Mouse (Mus musculus) myocyte (in vitro differentiated cells): ENCODE measurements around the gene Zcchc7. TPM values are rescaled to one million over a fixed set of nuclear protein-coding genes. Genes with fewer than 3 reads are reported as not detected.

Source experiments
- H3K27me3 ChIP-seq: one replicate; pipeline ENCODE4 v1.6.1; 2011; ENCODE audit not compliant: control insufficient read depth, insufficient read depth, insufficient read length
- H3K36me3 ChIP-seq: one replicate; pipeline ENCODE4 v1.6.1; 2011; ENCODE audit not compliant: control insufficient read depth, insufficient read depth
- H3K4me2 ChIP-seq: one replicate; pipeline ENCODE4 v1.6.1; 2011; ENCODE audit warnings: low read depth, control low read depth
- H3K4me3 ChIP-seq: one replicate; pipeline ENCODE4 v1.5.1; 2011; ENCODE audit warnings: mild to moderate bottlenecking, control low read depth, moderate library complexity
- H3K79me2 ChIP-seq: one replicate; pipeline ENCODE4 v1.6.1; 2011; ENCODE audit not compliant: control insufficient read depth, insufficient read depth
- H3ac ChIP-seq: one replicate; pipeline ENCODE4 v1.6.1; 2011; ENCODE audit not compliant: control insufficient read depth, insufficient read length
- CEBPB ChIP-seq: IDR thresholded peaks from 2 replicates; pipeline ENCODE4 v1.6.1; 2011; ENCODE audit warnings: mild to moderate bottlenecking, moderate library complexity; ENCODE audit not compliant: poor library complexity, insufficient read depth, severe bottlenecking
- E2F4 ChIP-seq: IDR thresholded peaks from one replicate; pipeline ENCODE4 v1.6.1; 2011; ENCODE audit warnings: mild to moderate bottlenecking, control low read depth, moderate library complexity; ENCODE audit not compliant: insufficient read depth
- MAX ChIP-seq: IDR thresholded peaks from one replicate; pipeline ENCODE4 v1.6.1; 2011; ENCODE audit warnings: low read depth, mild to moderate bottlenecking, control low read depth
- MYOD1 ChIP-seq, 3 experiments: IDR thresholded peaks; one replicate each; pipeline ENCODE4 v1.6.1; 2011; ENCODE audit warnings: control low read depth in 2 of 3, low read depth in 2 of 3, mild to moderate bottlenecking in 2 of 3, moderate library complexity in 1 of 3; ENCODE audit not compliant: insufficient read length in 2 of 3, control insufficient read depth in 1 of 3
- MYOG ChIP-seq, 3 experiments: IDR thresholded peaks; one replicate each; pipeline ENCODE4 v1.6.1; 2011; ENCODE audit warnings: control low read depth in 2 of 3, low read depth in 2 of 3, mild to moderate bottlenecking in 2 of 3; ENCODE audit not compliant: insufficient read length in 2 of 3, control insufficient read depth in 1 of 3, insufficient read depth in 1 of 3
- POLR2A ChIP-seq: IDR thresholded peaks from one replicate; pipeline ENCODE4 v1.6.1; 2011; ENCODE audit warnings: low read depth, mild to moderate bottlenecking, control low read depth, moderate library complexity; ENCODE audit not compliant: insufficient read length
- POLR2AphosphoS2 ChIP-seq: IDR thresholded peaks from one replicate; pipeline ENCODE4 v1.6.1; 2011; ENCODE audit warnings: low read depth, control low read depth; ENCODE audit not compliant: insufficient read length
- REST ChIP-seq: IDR thresholded peaks from one replicate; pipeline ENCODE4 v1.6.1; 2011; ENCODE audit warnings: mild to moderate bottlenecking, control low read depth, moderate library complexity; ENCODE audit not compliant: insufficient read depth, insufficient read length
- SRF ChIP-seq: IDR thresholded peaks from one replicate; pipeline ENCODE4 v1.6.1; 2011; ENCODE audit warnings: low read depth; ENCODE audit not compliant: control insufficient read depth, insufficient read length
- TCF12 ChIP-seq: IDR thresholded peaks from one replicate; pipeline ENCODE4 v1.6.1; 2011; ENCODE audit warnings: mild to moderate bottlenecking, control low read depth; ENCODE audit not compliant: poor library complexity, insufficient read depth, severe bottlenecking
- TCF3 ChIP-seq: IDR thresholded peaks from one replicate; pipeline ENCODE4 v1.6.1; 2011; ENCODE audit warnings: low read depth, control low read depth; ENCODE audit not compliant: insufficient read length
- USF1 ChIP-seq: IDR thresholded peaks from one replicate; pipeline ENCODE4 v1.6.1; 2011; ENCODE audit warnings: low read depth, mild to moderate bottlenecking, control low read depth, moderate library complexity
- polyA plus RNA-seq: library from polyadenylated mRNA; unstranded; fragments of >200 nt; fragmentation: generic; extraction: Trizol; gene quantifications from one replicate; pipeline ENCODE4 v1.2.1, GENCODE M21; 2012; ENCODE audit warnings: missing spikeins

Gene Zcchc7
- polyA plus RNA-seq, 1 experiment: 6.9 TPM

GRCm38 (mm10) chr4:44872048-44872447 lies 116.4 kb downstream of the Zcchc7 start:
- H3K4me3 ChIP-seq: no peak overlapping the region
- no peaks in the 10 kb centered on the region for H3K79me2 ChIP-seq
- H3K4me2 ChIP-seq: no peak overlapping the region
- TF ChIP-seq TCF12 (no peak), POLR2A (no peak), E2F4 (no peak), MAX (no peak), USF1 (no peak), MYOD1 (IDR thresholded peaks at IDR 0.05; ENCODE audit: control insufficient read depth in 1 of 3, insufficient read length in 2 of 3, low read depth in 2 of 3) (no peak), CEBPB (no peak), POLR2AphosphoS2 (no peak), TCF3 (no peak), SRF (no peak)
- no peak overlapping the region for H3ac ChIP-seq
- peaks cover 3% of the 10 kb centered on the region for H3K36me3 ChIP-seq
- H3K27me3 ChIP-seq: no peaks in the 10 kb centered on the region

DNA sequence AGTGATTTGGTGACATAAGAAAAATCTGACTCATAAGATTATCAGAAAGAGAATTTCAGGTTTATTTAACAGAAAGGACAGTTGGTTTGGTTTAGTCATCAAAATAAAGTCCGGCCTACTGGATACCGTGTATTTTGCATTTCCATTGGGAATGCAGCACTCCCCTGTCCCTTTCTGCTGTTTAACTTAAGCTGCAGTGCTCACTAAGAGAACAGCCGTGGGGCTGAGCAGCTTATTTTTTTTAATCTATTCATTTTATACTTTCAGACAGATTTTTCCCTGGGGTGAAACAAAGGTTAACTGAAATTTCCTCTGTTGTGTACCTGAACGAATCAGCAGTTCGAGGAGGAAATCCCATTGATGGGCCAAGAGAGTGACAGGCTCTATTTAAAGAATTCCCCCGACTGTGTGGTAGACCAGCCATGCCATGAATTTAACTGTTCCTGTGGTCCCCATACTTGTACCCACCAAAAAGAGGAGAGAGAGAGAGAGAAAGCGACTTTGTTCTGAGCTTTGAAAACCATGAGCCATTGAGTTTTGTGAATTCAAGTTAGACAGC lies 124.5 kb downstream of the Zcchc7 start:
- Histone ChIP-seq H3ac (no peak overlapping the region), H3K4me3 (no peak overlapping the region), H3K79me2 (peaks cover under 1% of the 10 kb centered on the region), H3K4me2 (no peak overlapping the region), H3K36me3 (peaks cover 3% of the 10 kb centered on the region), H3K27me3 (no peaks in the 10 kb centered on the region)
- no peak for TF ChIP-seq REST
- TF ChIP-seq POLR2A: no peak
- TF ChIP-seq TCF3: no peak
- TF ChIP-seq MYOD1 (IDR thresholded peaks at IDR 0.05; ENCODE audit: control insufficient read depth in 1 of 3, insufficient read length in 2 of 3, low read depth in 2 of 3): no peak
- TF ChIP-seq MAX: no peak
- TF ChIP-seq USF1: no peak
- no peak for TF ChIP-seq TCF12
- no peak for TF ChIP-seq SRF
- no peak for TF ChIP-seq CEBPB
- no peak for TF ChIP-seq POLR2AphosphoS2

GRCm38 (mm10) chr4:44886143-44886542 lies 130.5 kb downstream of the Zcchc7 start:
- Histone ChIP-seq H3ac (no peak overlapping the region), H3K27me3 (no peaks in the 10 kb centered on the region), H3K79me2 (peaks cover 9% of the 10 kb centered on the region), H3K4me3 (no peak overlapping the region), H3K36me3 (no peaks in the 10 kb centered on the region), H3K4me2 (no peak overlapping the region)
- no peak for TF ChIP-seq MAX
- TF ChIP-seq POLR2A: no peak
- TF ChIP-seq MYOD1 (IDR thresholded peaks at IDR 0.05; ENCODE audit: control insufficient read depth in 1 of 3, insufficient read length in 2 of 3, low read depth in 2 of 3): no peak
- TF ChIP-seq MYOG (IDR thresholded peaks at IDR 0.05; ENCODE audit: control insufficient read depth in 1 of 3, insufficient read depth in 1 of 3, insufficient read length in 2 of 3, low read depth in 2 of 3): no peak
- TF ChIP-seq POLR2AphosphoS2: no peak
- TF ChIP-seq TCF12: no peak
- no peak for TF ChIP-seq E2F4
- TF ChIP-seq USF1: no peak
- TF ChIP-seq REST: no peak
- no peak for TF ChIP-seq CEBPB
- no peak for TF ChIP-seq SRF
- TF ChIP-seq TCF3: no peak

GRCm38 (mm10) chr4:44891344-44891743 lies 135.7 kb downstream of the Zcchc7 start:
- Histone ChIP-seq H3K79me2 (peaks cover 4% of the 10 kb centered on the region), H3ac (no peak overlapping the region), H3K27me3 (no peaks in the 10 kb centered on the region), H3K4me3 (no peak overlapping the region), H3K4me2 (no peak overlapping the region), H3K36me3 (peaks cover 9% of the 10 kb centered on the region)
- TF ChIP-seq CEBPB: no peak
- TF ChIP-seq POLR2AphosphoS2: no peak
- TF ChIP-seq MAX: no peak
- TF ChIP-seq TCF3: no peak
- TF ChIP-seq E2F4: no peak
- TF ChIP-seq REST: no peak
- no peak for TF ChIP-seq MYOG (IDR thresholded peaks at IDR 0.05; ENCODE audit: control insufficient read depth in 1 of 3, insufficient read depth in 1 of 3, insufficient read length in 2 of 3, low read depth in 2 of 3)
- no peak for TF ChIP-seq TCF12
- no peak for TF ChIP-seq MYOD1 (IDR thresholded peaks at IDR 0.05; ENCODE audit: control insufficient read depth in 1 of 3, insufficient read length in 2 of 3, low read depth in 2 of 3)
- no peak for TF ChIP-seq POLR2A
- no peak for TF ChIP-seq USF1
- no peak for TF ChIP-seq SRF
